Mouse (Mus musculus): ENCODE measurements around the gene Dock1.

- TF ChIP-seq CTCF (IDR thresholded peaks at IDR 0.05; ENCODE audit: borderline replicate concordance, insufficient read depth, low read length) (no peak), POLR2A (IDR thresholded peaks at IDR 0.05; ENCODE audit: low read depth, low read length) (no peak)
These were observed 288.6 kb downstream of the Dock1 start for GRCm38 (mm10) chr7:134959086-134959485.

Data from embryonic fibroblast, embryonic 13.5 days (primary cell).